Mouse (Mus musculus) heart, embryonic 15.5 days (tissue): ENCODE results near the gene Tmem56. TPM values are rescaled to one million over a fixed set of nuclear protein-coding genes. Genes with fewer than 3 reads are reported as not detected.

Experiments
- ATAC-seq: fragments of 200-750 bp; cut with Nextera tagmentation; replicated peaks from 2 replicates; pipeline ENCODE4 v1.8.0; 2017; ENCODE audit warnings: low read depth, moderate TSS enrichment; ENCODE audit not compliant: insufficient number of reproducible peaks, insufficient read depth, low FRiP score
- H3K27ac ChIP-seq: fragments of 300-500 bp; sonication (generic); 2 replicates; pipeline ENCODE4 v1.5.1; 2015; ENCODE audit warnings: mild to moderate bottlenecking, inconsistent platforms
- H3K27me3 ChIP-seq: fragments of 300-500 bp; sonication (generic); 2 replicates; pipeline ENCODE4 v1.6.1; 2015; ENCODE audit warnings: inconsistent platforms
- H3K36me3 ChIP-seq: fragments of 300-500 bp; sonication (generic); 2 replicates; pipeline ENCODE4 v1.6.1; 2015; ENCODE audit warnings: mild to moderate bottlenecking, inconsistent platforms
- H3K4me1 ChIP-seq: fragments of 300-500 bp; sonication (generic); replicated peaks from 2 replicates; pipeline ENCODE4 v1.6.1; 2015; ENCODE audit warnings: inconsistent platforms
- H3K4me2 ChIP-seq: fragments of 300-500 bp; sonication (generic); 2 replicates; pipeline ENCODE4 v1.6.1; 2015; ENCODE audit warnings: inconsistent platforms, mild to moderate bottlenecking, moderate library complexity
- H3K4me3 ChIP-seq: fragments of 300-500 bp; sonication (generic); 2 replicates; pipeline ENCODE4 v1.5.1; 2015; ENCODE audit warnings: mild to moderate bottlenecking, inconsistent platforms
- H3K9ac ChIP-seq: fragments of 300-500 bp; sonication (generic); 2 replicates; pipeline ENCODE4 v1.6.1; 2015; ENCODE audit warnings: mild to moderate bottlenecking, inconsistent platforms
- H3K9me3 ChIP-seq: fragments of 300-500 bp; sonication (generic); replicated peaks from 2 replicates; pipeline ENCODE4 v1.6.1; 2016; ENCODE audit warnings: inconsistent platforms
- whole genome bisulfite sequencing: fragments of 180-500 bp; shearing (Covaris S2); methylation state at CpG from one replicate; pipeline ENCODE4 v1.1.7; 2015; ENCODE audit warnings: mixed read lengths; 5-methylcytosine and 5-hydroxymethylcytosine counted together
- polyA plus RNA-seq: library from polyadenylated mRNA; unstranded; fragments of >200 nt; fragmentation: Nextera tagmentation; extraction: Ambion mirVana; gene quantifications from 2 replicates; pipeline ENCODE4 v1.2.1, GENCODE M21; 2015

The Tmem56 gene
- 0.49 and 0.67 TPM in 2 replicates for polyA plus RNA-seq

DNA sequence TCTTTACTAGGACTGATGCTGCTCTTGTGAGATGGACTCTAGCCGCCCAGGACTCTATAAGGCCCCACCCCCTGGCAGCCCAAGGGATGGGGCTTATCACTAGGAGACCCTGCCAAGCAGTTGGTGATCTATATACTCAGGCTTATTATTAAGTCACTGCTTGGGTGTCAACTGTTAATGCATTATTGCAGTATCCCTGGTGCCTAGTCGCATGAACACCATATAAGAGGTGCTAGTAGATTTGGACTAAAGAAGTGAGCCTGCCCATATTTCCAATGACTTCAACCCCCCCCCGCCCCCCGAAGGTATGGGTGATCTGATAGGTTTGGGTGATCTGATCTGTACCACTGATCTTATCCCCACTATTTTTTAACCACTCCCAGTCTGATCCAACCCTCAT lies at the start of gene Tmem56:
Gene Tmem56, minus strand, starts transcription at position 101 of the 400 bp plus-strand sequence.
- Histone ChIP-seq H3K27ac (no peak within 1 kb of the TSS), H3K27me3 (no peaks in the 10 kb centered on the region), H3K36me3 (no peaks in the 10 kb centered on the region), H3K4me3 (no peak within 1 kb of the TSS), H3K4me2 (no peak within 1 kb of the TSS), H3K4me1 (no peaks in the 10 kb centered on the region), H3K9ac (no peak within 1 kb of the TSS), H3K9me3 (no peaks in the 10 kb centered on the region)
- 80% methylated on average over 4 of the region's 4 CpGs for WGBS
- ATAC-seq: no peak

DNA sequence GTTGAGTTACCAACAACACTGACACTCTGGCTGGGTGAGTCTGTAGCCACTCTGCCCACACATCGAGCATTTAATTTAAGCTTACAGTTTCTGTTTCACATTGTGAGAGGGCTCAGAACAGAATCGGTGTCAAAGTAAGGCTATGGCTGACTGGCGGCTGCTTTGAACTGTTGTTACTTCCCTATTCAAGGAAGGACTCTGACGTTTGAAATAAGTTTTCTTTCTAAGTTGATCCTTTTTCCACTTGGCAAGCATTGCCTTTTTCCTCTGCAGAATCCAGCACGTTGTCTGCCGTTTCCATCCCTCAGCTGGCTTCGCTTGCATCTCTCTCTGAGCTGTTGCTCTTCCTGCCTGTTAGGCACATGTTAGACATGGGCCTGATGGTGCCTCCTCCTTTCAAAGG lies 47.3 kb upstream of the Tmem56 start:
- Histone ChIP-seq H3K4me2 (no peak overlapping the region), H3K36me3 (no peaks in the 10 kb centered on the region), H3K27me3 (no peaks in the 10 kb centered on the region), H3K9ac (no peak overlapping the region), H3K4me1 (peaks cover 10% of the 10 kb centered on the region), H3K4me3 (no peak overlapping the region), H3K27ac (no peak overlapping the region), H3K9me3 (no peaks in the 10 kb centered on the region)
- ATAC-seq: no peak
- 63% methylated on average over 7 of the region's 7 CpGs for WGBS

DNA sequence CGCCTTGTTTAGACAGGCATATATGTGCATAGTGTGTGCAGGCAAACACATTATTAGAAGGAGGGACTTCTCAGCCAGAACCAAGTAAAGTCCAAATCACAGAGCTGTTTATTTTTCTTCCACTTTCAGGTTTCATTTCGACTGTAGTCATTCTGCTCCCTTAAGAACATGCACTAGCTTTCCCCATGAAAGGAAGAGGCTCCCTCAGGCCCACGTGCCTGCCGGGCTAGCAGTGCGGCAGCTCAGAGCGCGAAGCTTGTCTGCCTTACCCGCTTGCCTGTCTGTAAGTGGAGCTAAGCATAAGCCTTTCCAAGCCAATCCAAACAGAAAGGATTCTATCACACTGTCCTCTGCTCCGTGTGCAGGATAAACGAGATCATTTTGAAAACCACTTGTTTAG lies 46.7 kb upstream of the Tmem56 start:
- ATAC-seq: no peak
- H3K4me1 ChIP-seq: peaks cover 10% of the 10 kb centered on the region
- no peak overlapping the region for H3K9ac ChIP-seq
- WGBS: 56% methylated on average over 10 of the region's 10 CpGs
- H3K9me3 ChIP-seq: no peaks in the 10 kb centered on the region
- no peak overlapping the region for H3K4me2 ChIP-seq
- no peaks in the 10 kb centered on the region for H3K27me3 ChIP-seq
- no peak overlapping the region for H3K27ac ChIP-seq
- no peak overlapping the region for H3K4me3 ChIP-seq
- no peaks in the 10 kb centered on the region for H3K36me3 ChIP-seq

DNA sequence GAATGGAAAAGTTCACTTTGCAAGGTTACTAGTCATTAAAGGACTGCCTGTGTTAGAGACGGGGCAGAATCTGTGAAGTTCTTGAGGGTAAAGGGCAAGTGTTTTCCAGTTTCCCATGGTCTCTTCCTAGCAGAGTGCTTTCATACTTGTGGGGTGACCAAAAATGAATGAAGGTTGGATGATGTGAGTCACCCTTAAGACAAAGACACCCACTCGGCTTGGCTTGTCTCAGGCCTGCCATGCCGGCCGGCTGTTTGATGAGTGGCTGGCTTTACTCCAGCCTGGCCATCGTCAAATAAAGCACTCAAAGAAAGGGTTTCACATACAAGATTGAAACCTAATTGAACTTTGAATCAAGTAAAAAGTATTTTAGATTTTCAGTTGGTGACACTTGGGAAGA lies 44.5 kb upstream of the Tmem56 start:
- Histone ChIP-seq H3K9me3 (no peaks in the 10 kb centered on the region), H3K27ac (no peak overlapping the region), H3K4me3 (no peak overlapping the region), H3K4me2 (no peak overlapping the region), H3K27me3 (no peaks in the 10 kb centered on the region), H3K9ac (no peak overlapping the region), H3K4me1 (peaks cover 10% of the 10 kb centered on the region), H3K36me3 (no peaks in the 10 kb centered on the region; the same call in 1 of the 2 replicates)
- no peak for ATAC-seq
- 73% methylated on average over 5 of the region's 5 CpGs for WGBS

DNA sequence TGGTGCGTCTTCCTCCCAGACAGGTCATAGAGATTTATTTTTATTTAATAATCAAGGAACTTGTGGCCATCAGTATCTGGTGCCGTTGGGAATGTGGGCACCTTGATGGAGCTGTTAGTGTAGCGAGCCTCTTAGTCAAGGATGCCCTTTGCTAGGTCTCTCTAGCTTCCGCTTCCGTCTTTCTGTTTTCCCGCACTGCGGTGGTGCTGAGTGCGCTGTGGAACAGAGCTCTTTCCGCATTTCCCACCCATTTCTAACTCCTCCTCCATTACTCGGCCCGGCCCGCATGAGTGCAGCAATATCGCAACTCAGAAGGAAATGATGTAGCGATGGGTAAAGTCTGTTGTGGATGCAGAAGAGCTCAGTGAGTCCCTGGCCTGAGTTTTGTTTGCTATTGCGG lies 40.5 kb upstream of the Tmem56 start:
- ATAC-seq: no peak

DNA sequence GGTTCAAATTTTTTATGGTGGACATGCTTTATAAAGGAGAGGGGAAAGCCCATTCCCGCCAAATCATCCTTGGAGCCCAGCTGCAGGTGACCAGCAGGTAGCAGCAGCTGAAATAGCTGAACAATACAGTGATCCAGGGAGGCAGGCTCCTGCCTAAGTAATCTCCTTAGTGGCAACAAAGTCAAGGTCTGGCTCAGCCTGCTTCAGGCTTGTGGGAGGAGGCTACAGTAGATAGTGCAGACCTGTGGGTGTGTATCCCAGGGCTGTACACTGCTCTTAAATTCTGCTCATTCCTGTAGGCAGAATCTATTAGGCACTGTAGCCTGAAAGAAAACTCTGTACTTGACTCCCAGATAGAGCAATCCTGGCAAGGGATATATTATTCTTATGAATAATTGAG lies 38.0 kb upstream of the Tmem56 start:
- H3K4me2 ChIP-seq: no peak overlapping the region
- H3K4me1 ChIP-seq: no peaks in the 10 kb centered on the region
- no peak overlapping the region for H3K4me3 ChIP-seq
- no peaks in the 10 kb centered on the region for H3K27me3 ChIP-seq
- ATAC-seq: no peak
- H3K36me3 ChIP-seq: peaks cover 4% of the 10 kb centered on the region; the same call in 1 of the 2 replicates
- no peak overlapping the region for H3K27ac ChIP-seq
- WGBS: 75% methylated on average over 1 of the region's 1 CpGs
- H3K9ac ChIP-seq: no peak overlapping the region
- H3K9me3 ChIP-seq: no peaks in the 10 kb centered on the region

More for the DNA sequence above, 40.5 kb upstream of the Tmem56 start:
- Histone ChIP-seq H3K9me3 (no peaks in the 10 kb centered on the region), H3K27ac (no peak overlapping the region), H3K4me2 (no peak overlapping the region), H3K4me3 (no peak overlapping the region), H3K4me1 (no peaks in the 10 kb centered on the region), H3K9ac (no peak overlapping the region), H3K27me3 (no peaks in the 10 kb centered on the region), H3K36me3 (no peaks in the 10 kb centered on the region; the same call in 1 of the 2 replicates)
- 93% methylated on average over 15 of the region's 15 CpGs for WGBS

DNA sequence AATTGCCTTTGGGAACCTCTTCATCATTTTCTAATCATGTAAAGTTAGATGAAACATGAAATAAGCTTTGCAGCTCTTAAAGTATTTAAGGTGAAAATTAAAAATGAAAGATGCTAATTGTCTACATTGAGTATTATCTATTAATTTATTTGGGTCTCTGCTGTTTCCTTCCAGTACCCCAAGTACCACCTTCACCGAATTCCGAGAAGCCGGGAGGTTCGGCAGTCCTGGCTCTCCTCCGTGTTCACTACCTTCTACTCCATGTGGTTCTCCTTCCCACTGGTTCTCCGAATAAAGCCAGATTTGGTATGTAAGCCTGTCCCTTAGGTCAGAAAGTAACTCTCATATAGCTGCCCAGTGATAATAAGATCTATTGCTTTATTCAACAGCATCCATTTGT lies 37.0 kb upstream of the Tmem56 start:
- Histone ChIP-seq H3K4me1 (no peaks in the 10 kb centered on the region), H3K9me3 (no peaks in the 10 kb centered on the region), H3K9ac (no peak overlapping the region), H3K27ac (no peak overlapping the region), H3K4me2 (no peak overlapping the region), H3K27me3 (no peaks in the 10 kb centered on the region), H3K36me3 (peaks cover 5% of the 10 kb centered on the region; the same call in 1 of the 2 replicates), H3K4me3 (no peak overlapping the region)
- ATAC-seq: no peak
- WGBS: 89% methylated on average over 6 of the region's 6 CpGs

DNA sequence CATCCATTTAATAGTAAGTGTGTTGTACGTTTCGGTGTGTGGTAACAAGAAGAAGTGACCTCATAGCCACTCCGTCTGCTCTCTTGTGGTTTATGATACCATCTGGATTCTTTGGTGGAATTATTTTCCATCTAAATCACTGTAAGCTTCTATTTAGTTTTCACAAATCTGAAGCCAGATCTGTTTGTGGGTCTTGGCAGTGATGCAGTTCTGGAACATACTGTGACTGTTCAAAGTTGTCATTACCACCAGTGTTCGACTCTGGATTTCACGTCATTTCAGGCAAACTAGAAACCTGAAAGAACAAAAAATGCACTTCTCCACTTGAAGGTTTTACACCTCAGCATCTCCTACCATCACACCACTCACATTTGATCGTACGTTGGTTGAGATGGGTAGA lies 32.6 kb upstream of the Tmem56 start:
- Histone ChIP-seq H3K9me3 (no peaks in the 10 kb centered on the region), H3K27ac (no peak overlapping the region), H3K9ac (no peak overlapping the region), H3K4me1 (no peaks in the 10 kb centered on the region), H3K4me3 (no peak overlapping the region), H3K4me2 (no peak overlapping the region), H3K27me3 (no peaks in the 10 kb centered on the region), H3K36me3 (peaks cover 5% of the 10 kb centered on the region; the same call in 1 of the 2 replicates)
- no peak for ATAC-seq
- 94% methylated on average over 7 of the region's 7 CpGs for WGBS

DNA sequence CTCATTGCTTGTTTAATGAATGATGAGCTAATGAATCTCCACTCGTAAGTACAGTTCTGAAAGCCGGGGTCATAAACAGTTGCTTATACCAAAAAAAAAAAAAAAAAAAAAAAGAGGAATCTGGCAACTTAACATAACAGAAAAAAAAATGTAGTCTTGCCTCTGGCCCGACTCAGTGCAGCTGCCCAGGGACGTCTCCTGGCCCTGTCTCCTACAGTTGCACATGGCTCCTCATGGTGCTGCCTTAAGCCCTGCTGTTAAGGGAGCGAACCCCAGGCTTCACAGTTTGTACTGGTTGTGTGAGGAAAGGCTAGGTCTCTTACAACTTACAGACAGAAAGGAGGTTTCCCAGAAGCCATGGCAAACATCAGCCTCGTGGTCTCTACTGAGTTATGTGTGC lies 31.3 kb upstream of the Tmem56 start:
- H3K27me3 ChIP-seq: no peaks in the 10 kb centered on the region
- H3K9me3 ChIP-seq: no peaks in the 10 kb centered on the region
- no peak overlapping the region for H3K9ac ChIP-seq
- H3K4me3 ChIP-seq: no peak overlapping the region
- no peak for ATAC-seq
- H3K36me3 ChIP-seq: peaks cover 5% of the 10 kb centered on the region; the same call in 1 of the 2 replicates
- WGBS: 79% methylated on average over 6 of the region's 6 CpGs
- no peak overlapping the region for H3K27ac ChIP-seq
- H3K4me2 ChIP-seq: no peak overlapping the region
- H3K4me1 ChIP-seq: no peaks in the 10 kb centered on the region

DNA sequence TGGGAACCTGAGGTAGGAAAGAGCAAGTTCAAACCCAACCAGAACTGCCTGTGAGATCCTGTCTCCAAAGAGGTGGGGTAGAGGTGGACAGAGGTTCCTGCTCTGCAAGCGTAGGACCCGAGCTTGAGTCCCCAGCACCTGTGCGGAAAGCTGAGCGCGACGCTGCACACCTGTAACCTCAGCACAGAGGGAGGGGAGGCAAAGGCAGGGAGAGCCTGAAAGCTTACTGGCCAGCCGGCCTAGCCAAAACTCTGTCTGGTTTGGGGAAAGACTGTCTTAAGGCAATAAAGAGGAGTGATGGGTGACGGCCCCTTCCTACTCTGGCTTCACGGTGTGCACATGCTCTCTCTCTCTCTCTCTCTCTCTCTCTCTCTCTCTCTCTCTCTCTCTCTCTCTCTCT lies 30.1 kb upstream of the Tmem56 start:
- Histone ChIP-seq H3K4me1 (no peaks in the 10 kb centered on the region), H3K27ac (no peak overlapping the region), H3K4me2 (no peak overlapping the region), H3K27me3 (no peaks in the 10 kb centered on the region), H3K9me3 (no peaks in the 10 kb centered on the region), H3K36me3 (peaks cover 5% of the 10 kb centered on the region; the same call in 1 of the 2 replicates), H3K4me3 (no peak overlapping the region), H3K9ac (no peak overlapping the region)
- WGBS: 77% methylated on average over 9 of the region's 9 CpGs
- ATAC-seq: no peak

DNA sequence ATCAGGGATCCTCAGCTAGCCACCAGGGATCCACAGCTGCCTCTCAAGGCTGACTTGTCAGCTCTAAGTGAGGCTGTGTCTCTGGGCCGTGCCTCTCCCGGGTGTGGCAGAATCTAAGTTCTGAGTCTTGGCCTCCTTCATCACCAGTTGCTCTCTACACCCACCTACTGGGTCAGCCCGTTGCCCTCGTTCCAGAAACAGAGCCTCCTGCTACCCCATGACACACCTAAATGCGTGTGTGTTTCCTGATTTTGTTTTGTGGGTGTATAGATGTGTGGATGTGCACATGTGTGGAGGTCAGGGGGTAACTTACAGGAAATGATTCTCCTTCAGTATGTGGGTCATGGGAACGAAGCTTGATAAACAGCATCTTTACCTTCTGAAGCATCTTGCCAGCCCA lies 29.5 kb upstream of the Tmem56 start:
- H3K27ac ChIP-seq: no peak overlapping the region
- no peaks in the 10 kb centered on the region for H3K9me3 ChIP-seq
- H3K27me3 ChIP-seq: no peaks in the 10 kb centered on the region
- peaks cover 5% of the 10 kb centered on the region; the same call in 1 of the 2 replicates for H3K36me3 ChIP-seq
- no peak overlapping the region for H3K4me2 ChIP-seq
- no peak overlapping the region for H3K9ac ChIP-seq
- H3K4me3 ChIP-seq: no peak overlapping the region
- no peaks in the 10 kb centered on the region for H3K4me1 ChIP-seq
- no peak for ATAC-seq
- 74% methylated on average over 6 of the region's 6 CpGs for WGBS

DNA sequence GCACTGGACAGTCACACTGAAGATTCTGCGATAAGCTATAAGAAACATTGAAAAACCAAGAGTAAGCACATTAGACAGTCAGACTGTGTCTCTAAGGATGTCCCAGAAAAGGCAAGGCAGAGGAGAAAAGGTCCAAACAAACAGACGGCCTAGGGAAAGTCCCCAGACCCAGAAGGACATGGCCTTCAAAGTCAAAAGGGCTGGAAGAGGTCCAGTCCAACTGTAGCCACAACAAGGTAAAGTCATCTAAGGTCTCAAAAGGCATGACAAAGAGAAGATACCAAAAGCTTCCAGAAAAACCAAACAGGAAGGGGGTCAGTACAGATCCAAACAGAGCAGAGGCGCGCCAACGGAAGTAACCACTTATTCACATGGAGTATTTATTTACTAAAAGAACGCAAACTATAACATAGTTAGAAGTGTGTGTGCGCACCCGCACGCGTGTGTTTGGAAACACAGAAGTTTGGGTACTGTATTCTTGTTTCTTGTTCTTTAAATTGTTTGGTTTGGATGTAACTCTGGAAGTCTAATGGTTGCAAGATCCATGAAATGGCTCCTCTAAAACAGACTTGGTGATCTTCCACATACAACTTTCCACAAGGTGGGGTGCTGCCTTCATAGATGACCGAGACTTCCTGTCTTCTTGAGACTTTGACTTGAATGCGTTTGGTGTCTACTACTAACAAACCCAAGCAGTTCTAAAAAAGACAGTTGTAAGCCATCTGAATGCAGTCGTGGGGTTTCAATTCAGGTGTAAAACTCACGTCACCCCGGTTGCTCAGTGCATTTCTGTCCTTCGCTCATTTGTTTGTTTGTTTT lies 27.2 kb upstream of the Tmem56 start:
- no peak overlapping the region for H3K9ac ChIP-seq
- no peaks in the 10 kb centered on the region for H3K4me1 ChIP-seq
- no peak overlapping the region for H3K4me2 ChIP-seq
- WGBS: 87% methylated on average over 16 of the region's 16 CpGs
- no peaks in the 10 kb centered on the region for H3K36me3 ChIP-seq
- H3K27me3 ChIP-seq: no peaks in the 10 kb centered on the region
- H3K27ac ChIP-seq: no peak overlapping the region
- no peak for ATAC-seq
- H3K4me3 ChIP-seq: no peak overlapping the region
- no peaks in the 10 kb centered on the region for H3K9me3 ChIP-seq
